Mouse (Mus musculus) liver, postnatal 0 days (tissue): ENCODE measurements around the gene Zscan5b.
A peak's percentile ranks its signal among the peaks of the same experiment; 100 is the strongest.

Experiments
- CTCF ChIP-seq: sonication (generic); IDR thresholded peaks from 2 replicates; pipeline ENCODE4 v1.5.1; 2016; ENCODE audit warnings: antibody characterized with exemption, low read depth
- EP300 ChIP-seq: IDR thresholded peaks from 2 replicates; pipeline ENCODE4 v1.6.1; 2016; ENCODE audit warnings: antibody characterized with exemption, low read depth, mild to moderate bottlenecking

DNA sequence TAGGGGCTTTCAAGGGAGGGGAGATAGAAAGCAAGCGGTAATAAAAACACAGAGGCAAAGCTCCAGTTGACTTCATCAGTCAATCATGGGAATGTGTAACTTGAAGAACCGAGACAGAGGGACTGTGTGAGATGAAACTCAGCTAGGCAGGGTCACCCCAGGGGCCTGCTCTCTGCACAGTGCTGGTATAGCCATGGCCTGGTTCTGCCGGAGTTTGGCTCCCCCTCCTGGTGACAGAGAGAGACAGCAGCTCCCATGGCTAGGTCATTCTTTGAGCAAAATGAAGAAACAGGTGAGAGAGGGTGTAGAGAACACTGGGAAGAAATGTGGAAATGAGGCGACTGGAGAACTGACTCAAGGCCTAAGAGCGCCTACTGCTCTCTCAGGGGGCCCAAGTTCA is 27.9 kb upstream of the Zscan5b start:
- TF ChIP-seq CTCF, result peak; percentile 91
- TF ChIP-seq EP300, result no peak
